Mouse (Mus musculus) heart, adult 2 months (tissue): ENCODE results near the gene Agpat3.

Experiments used
- CTCF ChIP-seq: fragments of 200-600 bp; IDR thresholded peaks from 2 replicates; pipeline ENCODE4 v1.8.1; 2022; ENCODE audit warnings: antibody characterized with exemption, mild to moderate bottlenecking, moderate library complexity
- EP300 ChIP-seq: fragments of 200-500 bp; IDR thresholded peaks from 2 replicates; pipeline ENCODE4 v1.6.1; 2011; ENCODE audit warnings: low read depth, low read length, control low read depth; ENCODE audit not compliant: insufficient read depth
- POLR2A ChIP-seq: fragments of 200-500 bp; IDR thresholded peaks from 2 replicates; pipeline ENCODE4 v1.6.1; 2011; ENCODE audit warnings: mild to moderate bottlenecking, low read depth, low read length, control low read depth; ENCODE audit not compliant: insufficient read depth

GRCm38 (mm10) chr10:78296980-78297379, 55.3 kb downstream of the Agpat3 start:
- TF ChIP-seq POLR2A (no peak), CTCF (no peak), EP300 (no peak)
